Mouse (Mus musculus) skeletal muscle tissue, adult 2 months (tissue): Measurements from ENCODE around the gene Ldlrap1.
A peak's percentile ranks its signal among the peaks of the same experiment; 100 is the strongest.

ENCODE experiments used
- DNase-seq: peaks from one replicate; pipeline ENCODE4 v3.0.0-alpha.2; 2012; ENCODE audit warnings: low read depth, low spot score

The Ldlrap1 gene

DNA sequence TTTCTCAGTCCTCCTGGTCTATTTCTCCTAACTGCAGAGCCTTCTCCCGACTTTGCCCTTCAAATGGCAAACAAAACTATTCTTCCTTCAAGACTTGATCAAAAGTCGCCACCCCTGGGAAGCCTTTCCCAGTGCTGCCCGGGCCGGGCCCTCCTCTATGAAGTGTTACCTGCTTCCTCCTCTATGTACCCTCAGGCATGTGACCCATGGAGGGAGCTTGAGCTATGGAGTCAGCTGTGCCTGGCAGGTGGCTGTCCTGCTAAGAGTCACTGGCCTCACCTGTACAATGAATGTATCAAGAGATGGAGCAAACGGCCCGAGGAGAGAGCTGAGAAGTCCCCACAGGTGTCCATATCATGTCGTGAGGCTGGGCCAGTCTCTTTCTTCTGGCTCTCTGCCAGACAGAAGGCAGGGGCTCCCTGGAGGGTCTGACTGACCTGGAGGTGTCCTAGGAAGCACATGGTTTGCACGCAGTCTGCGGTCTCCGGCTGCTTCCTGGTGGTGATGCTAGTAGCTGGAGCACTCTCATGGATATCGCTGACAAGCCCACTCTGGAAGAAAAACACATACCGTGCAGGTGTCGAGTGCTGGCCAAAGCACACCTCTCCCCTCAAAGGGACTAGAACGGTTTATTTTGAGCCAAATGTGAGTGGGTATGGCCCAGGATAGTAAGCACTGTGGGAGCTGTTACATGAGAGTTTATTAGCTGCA lies 7.6 kb upstream of the Ldlrap1 start:
- DNase-seq: no peak

DNA sequence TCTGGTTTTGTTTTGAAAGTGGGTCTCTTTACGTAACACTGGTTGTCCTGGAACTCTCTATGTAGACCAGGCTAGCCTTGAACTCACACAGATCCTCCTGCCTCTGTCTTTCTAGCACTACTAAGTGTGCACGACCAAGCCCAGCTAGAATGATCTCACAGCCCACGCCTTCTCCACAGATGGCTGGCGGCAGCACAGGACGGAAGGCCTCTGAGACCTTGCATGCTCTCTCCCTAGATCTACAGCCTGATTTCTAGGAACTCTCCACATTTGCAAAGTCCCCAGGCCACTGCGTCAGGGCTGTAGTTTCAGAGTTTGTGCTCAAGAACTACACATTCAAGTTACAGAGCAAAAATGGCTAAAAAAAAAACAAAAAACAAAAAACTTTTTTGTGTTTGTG lies 6.3 kb upstream of the Ldlrap1 start:
- no peak for DNase-seq

DNA sequence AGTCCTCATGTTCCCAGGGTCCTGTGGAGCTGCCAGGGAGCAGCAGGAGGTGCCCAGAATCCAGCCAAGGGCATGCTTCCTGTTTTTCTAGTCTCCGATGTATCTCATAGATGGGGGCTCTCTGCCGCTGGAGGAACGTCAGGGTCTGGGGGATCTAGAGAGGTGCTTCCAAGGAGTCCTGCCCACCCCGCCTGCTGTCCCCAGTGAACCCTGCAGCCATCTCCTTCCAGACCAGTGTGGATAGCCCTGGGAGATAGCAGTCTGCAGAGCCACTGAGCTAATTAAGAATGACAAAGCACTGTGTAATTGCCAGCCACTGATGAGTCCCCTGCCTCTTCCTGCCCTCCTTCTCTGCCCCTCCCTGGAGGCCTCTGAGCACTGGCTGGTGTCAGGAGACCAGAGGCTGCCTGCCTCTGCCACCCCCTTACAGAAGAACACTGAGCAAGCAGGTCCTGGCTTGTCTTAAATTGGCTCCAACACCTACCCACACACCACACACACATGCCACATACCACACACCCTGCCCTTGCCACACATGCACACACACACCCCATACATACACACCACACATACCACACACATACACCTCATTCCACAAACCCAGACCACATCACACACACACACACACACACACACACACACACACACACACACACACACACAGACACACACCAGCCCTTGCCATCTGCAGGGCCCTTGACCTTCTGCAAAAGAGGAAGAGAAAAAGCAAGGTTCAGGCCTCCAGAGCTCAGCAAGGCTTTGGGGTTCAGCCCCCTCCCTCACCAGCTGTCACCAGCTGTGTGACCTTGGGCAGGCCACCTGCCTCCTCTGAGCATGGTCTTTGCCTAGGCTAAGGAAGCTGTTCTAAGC lies 5.2 kb upstream of the Ldlrap1 start:
- DNase-seq: no peak

DNA sequence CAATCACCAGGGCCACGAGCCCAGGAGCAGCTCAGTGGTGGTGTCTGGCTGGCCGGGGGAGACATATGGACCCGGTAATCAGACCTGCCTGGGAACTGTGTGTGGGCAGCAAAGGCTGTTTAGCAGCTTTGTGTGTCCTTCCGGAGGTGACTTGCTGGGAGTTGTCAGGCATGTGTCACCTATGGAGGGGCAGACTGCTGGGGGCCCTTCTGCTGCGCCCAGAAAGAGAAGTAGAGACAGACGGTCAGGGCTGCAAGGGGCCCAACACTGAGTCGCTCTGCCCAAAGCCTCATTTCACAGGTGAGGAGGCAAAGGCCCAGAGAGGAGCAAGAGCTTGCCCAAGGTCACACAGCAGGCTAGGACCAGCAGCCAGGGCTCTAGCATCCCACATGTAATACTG lies 2.1 kb upstream of the Ldlrap1 start:
- no peak for DNase-seq

DNA sequence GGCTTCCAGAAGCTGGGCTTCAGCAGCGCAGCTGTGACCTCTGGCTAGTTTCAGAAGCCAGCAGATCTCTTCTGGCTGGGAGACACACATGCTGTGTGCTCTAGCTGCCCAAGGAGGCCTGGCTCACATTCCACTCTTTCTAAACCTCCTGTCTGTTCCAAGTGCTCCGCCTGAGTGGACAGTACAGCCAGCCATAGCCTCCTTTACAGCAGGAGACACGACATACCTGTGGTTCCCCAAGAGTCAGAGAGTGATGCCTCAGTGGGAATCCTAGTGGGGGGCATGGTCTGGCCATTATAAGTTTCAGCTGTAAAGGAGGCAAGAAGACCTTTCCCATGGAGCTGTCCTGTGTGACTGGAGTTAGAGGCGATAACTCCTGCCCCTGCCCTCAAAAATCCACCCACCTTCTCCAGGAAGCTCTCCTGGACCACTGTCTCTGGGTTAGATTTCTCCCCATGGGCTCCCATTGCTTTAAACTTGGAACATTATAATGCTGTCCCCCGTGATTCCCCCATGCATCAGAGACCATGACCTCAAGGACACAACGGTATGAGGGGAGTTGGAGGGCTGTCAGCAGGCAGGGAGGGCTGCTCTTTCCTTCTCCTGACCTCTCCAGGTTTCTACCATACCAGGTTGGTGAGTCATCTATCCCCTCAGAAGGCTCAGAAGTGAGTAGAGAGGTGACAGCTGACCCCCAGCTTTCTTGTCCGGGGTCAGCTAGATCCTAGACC lies 1.4 kb upstream of the Ldlrap1 start:
- peak; percentile 74 for DNase-seq

DNA sequence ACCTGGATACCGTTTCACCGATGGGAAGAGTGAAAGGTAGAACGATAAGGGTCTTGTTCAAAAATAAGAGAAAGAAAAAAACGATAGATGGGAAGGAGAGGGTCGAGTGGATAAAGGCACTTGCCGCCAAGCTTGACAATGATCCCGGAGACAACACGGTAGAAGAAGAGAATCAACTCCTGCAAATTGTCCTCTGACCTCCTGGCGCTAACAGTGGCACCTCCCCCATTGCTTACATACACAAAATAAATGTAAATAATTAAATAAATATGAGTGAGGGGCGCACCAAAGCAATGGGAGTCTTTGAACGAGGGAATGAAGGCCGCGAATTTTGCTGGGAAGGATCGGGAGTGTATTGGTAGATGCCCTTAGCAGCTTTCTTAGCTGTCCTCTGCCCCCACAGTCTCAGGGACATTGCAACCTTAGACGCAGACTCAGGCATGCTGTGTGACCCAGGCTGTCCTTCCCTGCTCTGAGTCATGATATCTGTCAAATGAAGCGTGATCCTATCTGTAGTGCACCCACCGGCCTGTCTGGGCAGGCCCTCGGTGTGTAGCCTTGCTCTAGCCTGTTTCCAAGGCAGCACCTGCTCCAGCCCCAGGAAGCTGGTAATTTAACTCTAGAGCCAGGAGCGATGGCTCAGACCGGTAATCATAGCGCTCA lies 533 bp upstream of the Ldlrap1 start:
- no peak for DNase-seq

DNA sequence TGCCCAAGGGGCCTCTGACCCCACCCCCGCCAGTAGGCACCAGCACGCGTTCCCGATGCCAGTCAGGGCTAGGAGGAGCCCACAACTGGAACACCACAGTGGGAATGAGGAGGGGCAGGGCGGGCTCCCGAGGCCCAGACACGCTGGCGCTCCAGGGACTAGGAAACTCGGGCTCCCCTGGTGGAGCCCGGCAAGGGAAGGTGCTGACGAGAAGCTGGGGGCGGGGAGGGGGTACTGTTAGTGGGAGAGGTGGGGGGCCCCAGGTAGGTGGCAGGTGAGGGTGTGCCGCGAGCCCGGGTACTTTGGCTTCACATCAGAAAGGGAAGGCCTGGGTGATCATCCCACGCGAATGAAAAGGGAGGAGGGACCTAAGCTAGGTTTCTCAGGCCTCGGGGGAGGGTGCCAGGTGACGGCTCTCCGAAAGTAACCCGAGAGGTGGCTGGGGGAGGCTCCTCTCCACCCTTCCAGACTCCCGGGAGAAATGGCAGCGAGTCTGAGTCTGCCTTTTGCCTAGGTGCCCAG lies 859 bp downstream of the Ldlrap1 start:
- no peak for DNase-seq

DNA sequence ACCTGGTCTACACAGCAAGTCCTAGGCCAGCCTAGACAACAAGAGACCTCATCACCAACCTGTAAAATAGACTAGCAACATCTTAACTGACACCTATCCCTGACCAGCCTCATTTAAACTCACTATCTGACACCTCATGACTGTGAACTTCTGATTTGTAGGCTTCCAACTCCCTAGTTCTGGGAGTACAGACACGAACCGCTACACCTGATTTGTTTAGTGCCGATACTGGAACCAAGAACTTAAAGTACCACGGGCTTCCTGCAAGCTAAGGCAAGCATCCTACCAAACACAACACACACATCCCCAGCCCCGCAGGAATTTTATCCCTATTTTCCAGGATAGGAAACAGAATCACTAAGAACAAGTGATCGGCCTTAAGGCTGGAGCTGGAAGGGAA lies 1.5 kb downstream of the Ldlrap1 start:
- no peak for DNase-seq

DNA sequence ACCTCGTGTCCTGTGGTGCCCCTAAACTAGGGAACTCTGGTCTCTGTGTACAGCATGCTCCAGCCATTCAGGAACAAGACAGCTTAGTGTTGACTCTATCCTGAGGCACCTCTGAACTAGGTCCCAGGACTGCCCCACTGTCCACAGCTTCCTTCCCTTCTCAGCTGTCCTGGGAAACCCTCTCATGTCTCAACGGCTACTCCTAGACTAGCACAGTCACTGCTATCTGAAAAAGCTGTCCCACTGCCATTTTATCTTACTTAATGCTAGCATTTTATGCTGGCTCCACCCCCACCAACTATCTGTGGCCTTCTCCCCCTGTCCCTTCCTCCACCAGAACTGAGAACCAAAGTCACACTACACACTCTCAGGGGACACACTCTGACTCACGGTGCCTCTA lies 3.5 kb downstream of the Ldlrap1 start:
- no peak for DNase-seq

DNA sequence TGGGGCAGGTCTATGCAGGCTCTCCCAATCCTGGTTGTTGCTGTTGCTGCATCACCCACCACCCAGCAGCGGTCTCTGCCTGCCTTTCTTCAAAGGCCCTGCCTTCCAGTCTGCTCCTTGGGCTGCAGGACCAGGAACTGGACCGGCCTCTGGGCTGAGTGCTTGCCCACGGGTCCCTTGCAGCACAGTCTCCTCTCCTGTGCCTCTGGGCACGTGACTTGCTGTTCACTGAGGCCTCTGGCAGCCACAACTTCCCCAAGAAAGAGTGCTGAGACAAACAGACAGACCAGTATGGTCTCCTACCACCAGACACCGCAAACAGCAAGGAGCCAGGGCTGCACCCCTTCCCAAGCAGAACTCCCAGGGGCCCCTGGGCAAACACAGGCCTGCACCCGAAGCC lies 5.5 kb downstream of the Ldlrap1 start:
- DNase-seq: no peak

DNA sequence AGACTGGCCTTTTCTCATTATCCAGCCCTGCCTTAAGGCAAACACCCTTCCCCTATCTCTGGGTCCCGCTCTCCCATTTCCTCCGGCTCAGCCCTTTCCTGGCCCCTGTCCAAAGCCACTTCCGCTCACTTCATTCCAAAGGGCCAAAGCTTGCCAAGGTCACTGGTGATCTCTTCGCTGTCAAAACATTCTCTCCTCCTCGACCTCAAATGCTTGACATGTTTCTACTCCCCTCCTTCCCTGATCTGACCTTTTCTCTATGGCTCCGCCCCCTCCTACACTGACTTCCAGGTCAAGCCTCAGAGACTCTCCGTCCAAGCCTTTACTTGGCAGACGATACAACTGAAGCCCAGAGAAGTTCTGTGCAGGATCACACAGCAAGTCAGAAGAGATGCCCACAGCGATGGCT lies 7.0 kb downstream of the Ldlrap1 start:
- peak; percentile 75 for DNase-seq

DNA sequence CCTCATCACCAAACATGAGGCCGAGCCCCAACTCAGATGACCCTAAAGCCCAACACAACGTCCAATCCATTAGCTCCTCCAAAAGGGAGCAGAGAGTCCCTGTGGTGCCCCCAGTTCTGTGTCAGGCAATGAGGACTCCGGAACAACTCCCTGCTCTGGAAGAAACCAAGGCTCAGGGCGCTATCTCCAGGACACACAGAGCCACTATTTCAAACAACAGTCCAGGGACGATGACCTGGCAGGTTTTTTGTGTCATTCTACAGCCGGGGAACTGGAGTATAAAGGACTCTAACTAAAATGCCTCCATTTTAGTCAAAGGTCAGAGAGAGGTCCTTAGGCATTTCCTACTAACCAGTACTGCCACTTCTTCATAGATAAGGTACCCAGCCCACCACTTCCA lies 7.5 kb downstream of the Ldlrap1 start:
- no peak for DNase-seq

DNA sequence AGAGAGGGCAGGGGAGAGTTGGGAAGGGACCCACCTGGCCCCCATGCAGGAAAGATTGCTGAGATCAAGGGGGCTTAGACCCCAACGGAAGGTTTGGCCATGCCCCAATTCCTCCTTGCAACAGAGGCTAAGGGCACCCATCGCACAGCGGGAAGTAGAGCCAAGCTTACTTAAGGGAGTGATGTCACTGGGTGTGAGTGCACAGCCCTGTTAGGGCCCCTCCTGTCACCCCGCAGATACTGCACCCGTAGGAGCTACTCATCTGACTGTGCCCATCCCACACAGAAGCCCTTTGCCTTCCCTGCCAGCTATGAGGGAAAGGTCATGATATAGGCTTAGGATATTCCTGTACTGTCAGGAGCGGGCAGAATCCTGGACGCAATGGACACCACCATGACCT lies 8.3 kb downstream of the Ldlrap1 start:
- DNase-seq: no peak

DNA sequence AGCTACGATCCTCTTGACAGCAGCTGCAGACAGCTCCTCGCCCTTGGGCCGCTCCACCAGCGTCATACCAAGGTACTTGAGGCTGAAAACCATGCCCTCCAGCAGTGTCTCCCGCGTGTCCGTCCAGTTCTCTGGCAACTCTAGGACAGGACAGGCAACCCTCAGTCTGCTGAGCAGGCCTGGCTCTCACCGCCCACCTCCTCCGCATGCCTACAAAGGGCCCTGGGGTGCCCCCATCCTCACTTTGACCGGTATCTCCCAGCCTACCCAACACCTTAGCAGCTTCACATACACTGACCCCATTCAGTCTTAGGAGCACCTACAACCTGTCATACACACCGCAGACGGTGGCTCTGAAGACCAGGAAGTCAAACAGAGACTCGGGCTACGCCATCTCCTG lies 8.9 kb downstream of the Ldlrap1 start:
- DNase-seq: no peak

DNA sequence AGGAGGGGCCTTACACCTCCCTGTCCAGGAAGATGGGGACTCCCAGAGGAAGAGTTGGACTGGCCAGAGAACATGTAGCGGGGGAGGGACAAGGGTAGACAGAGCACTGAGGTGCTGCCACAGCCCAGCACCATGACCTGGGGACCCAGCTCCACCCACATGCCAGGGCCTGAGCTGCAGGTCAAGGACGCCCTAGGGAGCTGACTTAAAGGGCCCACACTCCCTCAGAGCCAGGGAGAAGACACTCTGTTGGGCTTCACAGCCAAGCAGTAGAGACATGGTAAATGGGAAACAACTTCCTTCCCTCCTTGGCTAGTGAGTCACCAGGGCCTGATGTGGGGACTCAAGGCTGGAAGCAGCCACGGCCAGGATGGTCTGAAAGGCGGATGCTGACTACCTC lies 9.5 kb downstream of the Ldlrap1 start:
- no peak for DNase-seq

DNA sequence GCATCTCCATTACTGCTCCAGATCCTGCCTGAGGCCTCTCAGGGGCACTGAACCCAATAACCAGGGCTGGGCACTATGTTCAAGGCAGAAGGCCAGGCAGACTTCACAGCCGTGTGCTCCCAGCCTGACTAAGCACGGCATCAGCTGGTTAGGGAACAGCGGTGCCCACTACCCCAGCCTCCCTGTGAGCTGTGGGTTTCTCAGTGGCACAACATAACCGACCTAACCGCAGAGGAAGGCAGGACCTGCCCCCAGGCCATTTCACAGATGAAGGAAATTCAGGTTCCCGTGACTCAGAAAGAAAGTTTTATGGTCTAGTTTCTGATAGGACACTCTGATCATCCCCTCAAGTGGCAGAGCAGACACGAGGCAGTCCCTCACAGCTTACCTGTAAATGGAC lies 10.9 kb downstream of the Ldlrap1 start:
- DNase-seq: no peak

DNA sequence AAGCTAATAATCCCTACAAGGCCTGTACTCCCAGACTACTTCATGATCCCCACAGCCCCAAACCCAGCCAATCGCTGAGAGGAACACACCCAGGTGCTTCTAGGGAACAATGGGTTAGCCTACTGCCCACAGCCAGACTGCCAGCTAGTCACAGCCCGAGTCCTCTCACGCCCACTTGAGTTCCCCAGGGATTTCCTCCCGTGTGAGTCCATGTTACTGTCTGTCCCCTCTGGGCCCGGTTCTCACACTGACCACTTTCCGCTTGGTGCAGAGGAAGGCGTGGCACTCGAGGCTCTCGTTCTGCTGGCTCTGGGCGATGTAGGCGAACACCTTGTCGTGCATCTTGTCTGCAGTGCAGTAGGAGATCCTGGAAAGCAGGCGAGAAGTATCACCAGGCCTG lies 12.9 kb downstream of the Ldlrap1 start:
- DNase-seq: no peak

DNA sequence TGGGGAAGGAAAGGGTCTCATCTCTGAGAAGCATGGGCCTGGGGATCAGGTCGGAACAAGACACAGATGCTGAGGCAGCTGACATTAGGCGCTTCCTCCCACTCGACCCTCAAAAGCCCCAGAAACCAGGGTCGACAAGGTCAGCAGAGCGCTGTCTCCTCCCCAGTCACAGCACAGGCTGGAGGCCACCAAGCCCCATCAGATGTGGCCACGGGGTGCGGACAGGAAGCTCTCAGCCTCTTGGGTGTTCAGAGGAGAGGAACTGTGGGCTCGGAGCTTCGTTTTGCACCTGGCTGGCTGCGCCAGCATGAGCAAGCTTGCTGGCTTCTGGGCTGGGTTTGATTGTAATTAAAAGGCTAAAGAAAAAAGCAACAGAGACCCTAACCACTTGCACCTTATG lies 13.5 kb downstream of the Ldlrap1 start:
- no peak for DNase-seq

DNA sequence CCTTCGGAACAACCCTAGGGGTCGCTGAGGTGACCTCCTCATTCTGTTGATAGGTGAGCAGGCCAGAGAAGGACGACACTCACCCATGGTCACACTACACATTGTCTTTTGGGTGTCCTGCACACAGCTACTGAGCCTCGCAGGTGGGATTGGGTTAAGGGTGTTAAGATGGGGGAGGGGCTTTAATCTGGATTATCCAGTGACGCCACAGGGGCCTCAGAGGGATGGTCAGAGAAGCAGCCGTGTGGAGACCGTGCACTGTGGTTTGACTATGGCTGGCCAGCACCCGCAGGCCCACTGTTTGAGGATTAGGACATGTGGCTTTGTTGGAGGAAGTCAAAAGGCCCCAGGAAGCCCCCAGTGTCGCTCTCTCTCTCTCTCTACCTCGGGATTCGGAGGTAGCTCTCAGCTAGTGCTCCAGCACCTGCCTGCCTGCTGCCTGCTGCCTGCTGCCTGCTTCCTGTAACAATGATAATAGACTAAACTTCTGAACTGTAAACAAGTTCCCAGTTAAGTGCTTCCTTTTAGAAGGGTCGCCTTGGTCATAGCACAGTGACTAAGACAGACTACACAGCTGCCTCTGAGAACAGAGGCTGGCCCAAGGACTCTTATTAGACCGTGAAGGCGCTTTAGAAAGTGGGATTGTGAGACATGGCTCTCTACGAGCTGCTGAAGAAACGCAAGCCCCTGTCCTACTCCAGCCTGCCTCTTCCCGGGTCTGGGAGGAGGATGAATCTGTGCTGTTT lies 14.1 kb downstream of the Ldlrap1 start:
- DNase-seq: no peak

DNA sequence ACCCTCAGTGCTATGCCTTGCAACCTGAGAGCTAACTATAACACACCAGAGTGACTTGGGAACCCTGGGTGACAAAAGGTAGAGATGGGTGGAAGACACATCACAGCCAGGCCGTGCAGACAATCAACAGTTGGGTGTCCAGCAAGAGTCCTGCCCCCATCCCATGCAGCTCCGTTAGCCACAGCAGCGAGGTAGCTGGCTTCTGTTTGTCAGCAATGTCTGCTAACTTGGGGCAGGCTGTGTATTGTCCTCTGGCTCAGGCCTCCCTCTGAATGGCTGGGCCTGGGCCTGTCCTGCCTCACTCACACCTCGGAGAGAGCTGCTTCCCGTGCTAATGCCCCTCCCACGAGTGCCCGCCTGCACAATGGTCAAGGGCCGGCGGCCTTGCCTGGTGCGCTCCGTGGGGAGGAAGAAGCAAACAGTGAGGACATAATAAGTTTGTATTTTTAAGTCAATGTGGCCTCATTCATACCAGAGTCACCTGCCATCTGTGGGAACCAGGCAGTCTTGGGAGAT lies 14.9 kb downstream of the Ldlrap1 start:
- no peak for DNase-seq
